Mouse (Mus musculus): Measurements from ENCODE around the gene Ssc4d.

Gene Ssc4d

GRCm38 (mm10) chr5:135979381-135979780 lies 5.0 kb upstream of the Ssc4d start:
- no peak for DNase-seq (ENCODE audit: extremely low read depth, insufficient read length, low spot score)

- no peak for DNase-seq (ENCODE audit: extremely low read depth, insufficient read length, low spot score)
These were observed 1.8 kb upstream of the Ssc4d start for GRCm38 (mm10) chr5:135975893-135976668.

- no peak for DNase-seq (ENCODE audit: extremely low read depth, insufficient read length, low spot score)
These were observed 2.5 kb downstream of the Ssc4d start for GRCm38 (mm10) chr5:135971876-135972275.

- no peak for DNase-seq (ENCODE audit: extremely low read depth, insufficient read length, low spot score)
These were observed 4.1 kb downstream of the Ssc4d start for GRCm38 (mm10) chr5:135970247-135970646.

GRCm38 (mm10) chr5:135968781-135969180 lies 5.5 kb downstream of the Ssc4d start:
- no peak for DNase-seq (ENCODE audit: extremely low read depth, insufficient read length, low spot score)

GRCm38 (mm10) chr5:135966866-135967265 lies 7.5 kb downstream of the Ssc4d start:
- no peak for DNase-seq (ENCODE audit: extremely low read depth, insufficient read length, low spot score)

- no peak for DNase-seq (ENCODE audit: extremely low read depth, insufficient read length, low spot score)
These were observed 8.8 kb downstream of the Ssc4d start for GRCm38 (mm10) chr5:135965501-135965930.

GRCm38 (mm10) chr5:135963280-135963627 lies 11.1 kb downstream of the Ssc4d start:
- DNase-seq (ENCODE audit: extremely low read depth, insufficient read length, low spot score): no peak

GRCm38 (mm10) chr5:135962492-135963279 lies 11.6 kb downstream of the Ssc4d start:
- DNase-seq (ENCODE audit: extremely low read depth, insufficient read length, low spot score): peak; percentile 100

GRCm38 (mm10) chr5:135962125-135962491 lies 12.2 kb downstream of the Ssc4d start:
- no peak for DNase-seq (ENCODE audit: extremely low read depth, insufficient read length, low spot score)

- no peak for DNase-seq (ENCODE audit: extremely low read depth, insufficient read length, low spot score)
These were observed 13.3 kb downstream of the Ssc4d start for GRCm38 (mm10) chr5:135960909-135961635.

GRCm38 (mm10) chr5:135959911-135960310 lies 14.4 kb downstream of the Ssc4d start:
- peak; percentile 58 for DNase-seq (ENCODE audit: extremely low read depth, insufficient read length, low spot score)

GRCm38 (mm10) chr5:135958367-135958766 lies 16.0 kb downstream of the Ssc4d start:
- no peak for DNase-seq (ENCODE audit: extremely low read depth, insufficient read length, low spot score)

GRCm38 (mm10) chr5:135957207-135957974 lies 16.9 kb downstream of the Ssc4d start:
- DNase-seq (ENCODE audit: extremely low read depth, insufficient read length, low spot score): peak; percentile 92

- DNase-seq (ENCODE audit: extremely low read depth, insufficient read length, low spot score): no peak
These were observed 17.8 kb downstream of the Ssc4d start for GRCm38 (mm10) chr5:135956300-135957206.

GRCm38 (mm10) chr5:135952830-135953229 lies 21.5 kb downstream of the Ssc4d start:
- no peak for DNase-seq (ENCODE audit: extremely low read depth, insufficient read length, low spot score)

- no peak for DNase-seq (ENCODE audit: extremely low read depth, insufficient read length, low spot score)
These were observed 22.7 kb downstream of the Ssc4d start for GRCm38 (mm10) chr5:135951660-135952059.

GRCm38 (mm10) chr5:135950710-135951412 lies 23.5 kb downstream of the Ssc4d start:
- DNase-seq (ENCODE audit: extremely low read depth, insufficient read length, low spot score): peak; percentile 65

GRCm38 (mm10) chr5:135946621-135947020 lies 27.7 kb downstream of the Ssc4d start:
- no peak for DNase-seq (ENCODE audit: extremely low read depth, insufficient read length, low spot score)
